Mouse (Mus musculus): ENCODE data around the gene Gm21833. TPM values are rescaled to one million over a fixed set of nuclear protein-coding genes. Genes with fewer than 3 reads are reported as not detected.
"Not testable (repeated sequence)": the region's sequence is repeated elsewhere in the genome, so short reads cannot be mapped to it uniquely, and the experiment has no call there.

The Gm21833 gene
- polyA plus RNA-seq (2016; fragmentation: Nextera tagmentation; extraction: Ambion mirVana): not detected in 2 replicates

GRCm38 (mm10) chr16:82828082-82828481 is at the start of gene Gm21833:
Gene Gm21833 (plus strand): TSS chr16:82828382.
- H3K9me3 ChIP-seq; H3K36me3 ChIP-seq; H3K4me3 ChIP-seq; H3K4me2 ChIP-seq (replicated peaks); H3K9ac ChIP-seq; H3K27ac ChIP-seq; H3K4me1 ChIP-seq; H3K27me3 ChIP-seq (replicated peaks); ATAC-seq (ENCODE audit: low FRiP score, low read depth): not testable (repeated sequence)
- 84% methylated on average over 2 of the region's 2 CpGs for WGBS

- Histone ChIP-seq H3K27ac (no peak overlapping the region), H3K4me2 (replicated peaks) (no peak overlapping the region), H3K36me3 (no peaks in the 10 kb centered on the region), H3K4me3 (no peak overlapping the region), H3K9ac (no peak overlapping the region), H3K4me1 (no peaks in the 10 kb centered on the region), H3K27me3 (replicated peaks) (no peaks in the 10 kb centered on the region), H3K9me3 (no peaks in the 10 kb centered on the region)
- ATAC-seq (ENCODE audit: low FRiP score, low read depth): no peak
Measured at GRCm38 (mm10) chr16:82789521-82789920, 38.7 kb upstream of the Gm21833 start.

GRCm38 (mm10) chr16:82796489-82796888 is 31.7 kb upstream of the Gm21833 start:
- no peaks in the 10 kb centered on the region for H3K36me3 ChIP-seq
- H3K27ac ChIP-seq: no peak overlapping the region
- H3K9ac ChIP-seq: no peak overlapping the region
- 89% methylated on average over 4 of the region's 4 CpGs for WGBS
- no peaks in the 10 kb centered on the region for H3K4me1 ChIP-seq
- no peaks in the 10 kb centered on the region for H3K27me3 ChIP-seq (replicated peaks)
- H3K9me3 ChIP-seq: no peaks in the 10 kb centered on the region
- no peak overlapping the region for H3K4me2 ChIP-seq (replicated peaks)
- ATAC-seq (ENCODE audit: low FRiP score, low read depth): peak; percentile 61; the same call in 1 of the 2 replicates
- H3K4me3 ChIP-seq: no peak overlapping the region

GRCm38 (mm10) chr16:82815255-82815654 is 12.9 kb upstream of the Gm21833 start:
- H3K36me3 ChIP-seq: no peaks in the 10 kb centered on the region
- H3K4me3 ChIP-seq: no peak overlapping the region
- ATAC-seq (ENCODE audit: low FRiP score, low read depth): peak; percentile 50; the same call in 1 of the 2 replicates
- no peak overlapping the region for H3K27ac ChIP-seq
- no peaks in the 10 kb centered on the region for H3K9me3 ChIP-seq
- no peaks in the 10 kb centered on the region for H3K27me3 ChIP-seq (replicated peaks)
- H3K4me2 ChIP-seq (replicated peaks): no peak overlapping the region
- H3K9ac ChIP-seq: no peak overlapping the region
- no peaks in the 10 kb centered on the region for H3K4me1 ChIP-seq

- Histone ChIP-seq H3K36me3 (no peaks in the 10 kb centered on the region), H3K9ac (no peak overlapping the region), H3K4me2 (replicated peaks) (no peak overlapping the region), H3K27ac (no peak overlapping the region), H3K9me3 (no peaks in the 10 kb centered on the region), H3K4me1 (no peaks in the 10 kb centered on the region), H3K27me3 (replicated peaks) (no peaks in the 10 kb centered on the region), H3K4me3 (no peak overlapping the region)
- WGBS: 60% methylated on average over 2 of the region's 2 CpGs
- no peak for ATAC-seq (ENCODE audit: low FRiP score, low read depth)
Measured at GRCm38 (mm10) chr16:82816615-82817014, 11.6 kb upstream of the Gm21833 start.

- Histone ChIP-seq H3K27me3 (replicated peaks) (no peaks in the 10 kb centered on the region), H3K4me1 (no peaks in the 10 kb centered on the region), H3K4me3 (no peak overlapping the region), H3K4me2 (replicated peaks) (no peak overlapping the region), H3K9me3 (no peaks in the 10 kb centered on the region), H3K36me3 (no peaks in the 10 kb centered on the region), H3K9ac (no peak overlapping the region), H3K27ac (no peak overlapping the region)
- no peak for ATAC-seq (ENCODE audit: low FRiP score, low read depth)
- WGBS: 79% methylated on average over 2 of the region's 2 CpGs
Measured at GRCm38 (mm10) chr16:82855752-82856151, 27.6 kb downstream of the Gm21833 start.

- H3K36me3 ChIP-seq: no peaks in the 10 kb centered on the region
- H3K4me1 ChIP-seq: no peaks in the 10 kb centered on the region
- no peaks in the 10 kb centered on the region for H3K27me3 ChIP-seq (replicated peaks)
- ATAC-seq (ENCODE audit: low FRiP score, low read depth): peak; percentile 83
- 70% methylated on average over 7 of the region's 7 CpGs for WGBS
- no peak overlapping the region for H3K4me2 ChIP-seq (replicated peaks)
- H3K4me3 ChIP-seq: no peak overlapping the region
- no peaks in the 10 kb centered on the region for H3K9me3 ChIP-seq
- H3K27ac ChIP-seq: no peak overlapping the region
- H3K9ac ChIP-seq: no peak overlapping the region
Measured at GRCm38 (mm10) chr16:82864590-82864989, 36.4 kb downstream of the Gm21833 start.

Data from neural tube, embryonic 12.5 days (tissue).